Mouse (Mus musculus): ENCODE results near the gene Gm8265.
"Not testable (repeated sequence)": the region's sequence is repeated elsewhere in the genome, so short reads cannot be mapped to it uniquely, and the experiment has no call there.

Gene Gm8265

GRCm38 (mm10) chr14:5632928-5633327 lies at the start of gene Gm8265:
TSS of gene Gm8265 (minus strand) at chr14:5633028.
- not testable (repeated sequence) for DNase-seq
